Mouse (Mus musculus) urinary bladder, postnatal 4 days (tissue): Measurements from ENCODE around the gene Agap2.

Experiments used
- DNase-seq, 2 experiments: peaks; one replicate each; pipeline ENCODE4 v3.0.0; 2021 to 2022; ENCODE audit warnings: low spot score in 2 of 2

The Agap2 gene

DNA sequence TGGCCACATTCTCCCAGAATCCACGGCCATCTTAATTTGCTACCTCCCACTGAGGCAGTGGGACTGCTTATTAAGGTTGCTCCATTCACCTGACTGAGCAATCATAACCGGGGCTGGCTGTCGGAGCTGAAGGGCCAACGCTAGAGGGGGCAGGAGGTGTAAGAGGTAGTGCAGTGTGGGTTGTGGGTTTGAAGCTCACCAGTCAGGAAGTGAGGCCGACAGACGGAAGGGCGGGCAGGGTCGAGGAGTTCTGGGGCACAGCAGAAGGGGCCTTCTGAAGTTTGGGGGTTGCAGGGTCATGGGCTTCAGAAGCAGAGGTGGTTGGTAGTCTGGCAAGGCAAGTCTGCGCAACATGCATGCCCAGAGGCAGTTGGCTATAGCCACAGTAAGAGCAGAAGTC is at the start of gene Agap2:
Agap2 (plus strand) TSS at position 205 of the 400 bp plus-strand sequence.
- no peak for DNase-seq

DNA sequence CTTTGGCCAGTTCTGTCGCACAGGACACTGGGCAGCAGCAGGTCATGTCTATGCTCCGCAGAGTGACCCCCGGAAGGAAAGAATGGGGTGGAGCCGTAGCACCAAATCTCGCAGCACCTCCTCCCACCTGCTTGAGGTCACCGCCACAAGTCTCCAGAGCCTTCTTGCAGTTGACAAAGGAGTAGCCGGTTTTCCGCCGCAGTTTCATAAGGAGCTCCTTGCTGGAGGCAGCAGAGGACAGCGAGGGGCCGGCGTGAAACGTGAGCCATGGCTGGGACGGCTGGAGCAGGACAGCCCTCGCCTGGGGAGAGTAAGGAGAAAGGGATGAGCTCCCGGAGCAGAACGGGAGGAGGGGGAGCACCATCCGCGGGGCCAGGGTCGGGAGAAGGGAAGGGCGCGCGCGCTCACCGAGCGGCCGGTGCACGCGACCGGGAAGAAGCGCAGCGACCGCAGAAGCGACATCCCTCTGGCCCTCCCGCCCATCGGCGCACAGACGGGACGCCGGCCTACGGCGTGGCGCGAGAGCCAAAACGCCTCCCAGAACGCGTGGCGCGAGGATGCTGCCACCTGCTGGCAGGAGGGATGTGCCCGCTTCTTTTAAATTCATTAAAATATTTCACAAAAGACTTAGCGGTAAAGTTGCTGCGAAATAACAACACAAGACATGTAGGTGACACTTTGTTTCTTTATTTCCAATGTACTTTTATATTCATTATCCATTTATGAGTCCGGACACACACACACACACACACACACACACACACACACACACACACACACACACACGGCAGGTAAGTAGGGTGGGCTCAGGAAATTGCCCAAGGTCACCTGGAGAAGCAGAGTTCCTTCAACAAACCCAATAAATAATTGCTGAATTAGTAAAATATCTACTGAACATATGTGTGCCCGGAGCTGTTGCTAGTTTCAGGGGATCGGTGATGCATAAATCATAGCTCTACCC is 44.5 kb upstream of the Agap2 start, which contains the start of gene Tsfm:
Tsfm (minus strand) TSS at position 505 of the 961 bp plus-strand sequence.
- DNase-seq = peak; percentile 86 to 93

DNA sequence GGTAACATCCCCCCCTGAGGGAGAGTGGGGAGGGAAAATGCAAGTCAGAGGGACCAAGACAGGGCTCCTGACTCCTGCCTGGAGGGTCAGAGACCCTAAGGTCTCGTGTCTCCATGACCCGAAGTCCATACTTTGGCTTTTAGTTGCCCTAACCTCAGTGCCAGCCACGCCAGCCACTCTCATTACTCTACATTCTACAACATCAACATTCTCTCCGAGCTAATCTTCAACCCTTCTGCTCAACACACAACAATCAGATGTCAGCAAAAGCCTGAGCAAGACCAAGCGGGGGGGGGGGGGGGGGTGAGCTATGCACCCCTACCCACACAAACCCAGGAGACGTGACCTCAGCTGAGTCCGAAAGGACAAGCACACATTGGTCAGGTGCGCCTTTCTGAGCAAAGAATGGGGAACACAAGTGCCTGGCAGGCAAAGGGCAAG is 41.8 kb upstream of the Agap2 start:
- DNase-seq = no peak

DNA sequence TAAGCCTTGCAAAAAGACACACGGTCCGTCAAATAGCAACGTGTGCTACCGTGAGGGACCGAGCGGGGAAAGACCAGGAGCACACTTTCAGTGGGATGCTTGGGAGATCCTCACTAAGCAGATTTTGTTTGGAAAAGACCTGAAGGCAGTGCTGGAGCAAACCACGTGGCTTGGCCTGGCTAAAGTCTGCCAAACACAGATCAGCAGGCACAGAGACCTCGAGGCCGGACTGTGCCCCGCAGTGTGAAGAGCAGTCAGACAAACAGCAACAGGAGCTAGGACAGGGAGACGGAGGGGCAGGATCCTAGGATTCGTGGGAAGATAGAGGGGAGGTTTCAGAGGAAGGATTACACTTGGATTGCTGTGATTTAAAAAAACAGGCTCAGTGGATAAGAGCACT is 38.8 kb upstream of the Agap2 start:
- DNase-seq = no peak

DNA sequence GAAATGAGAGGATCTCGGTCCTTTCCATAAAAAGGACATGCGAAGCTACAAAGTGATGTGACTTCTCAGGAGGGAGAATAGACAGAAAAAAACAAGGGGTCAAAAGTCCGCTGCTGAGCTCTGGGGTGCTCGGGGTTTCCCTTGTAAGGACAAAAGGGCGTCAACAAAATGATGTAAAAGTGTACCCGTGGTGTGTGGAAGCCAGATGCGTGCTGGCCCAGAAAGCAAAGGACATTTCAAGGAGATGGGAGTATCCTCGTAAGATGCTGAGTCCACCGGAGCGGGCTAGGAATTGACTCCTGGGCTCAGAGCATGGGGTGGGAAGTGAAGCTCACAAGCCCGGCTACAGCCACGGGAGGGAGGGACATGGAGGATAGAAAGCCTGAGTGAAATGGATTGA is 37.4 kb upstream of the Agap2 start:
- DNase-seq = no peak

DNA sequence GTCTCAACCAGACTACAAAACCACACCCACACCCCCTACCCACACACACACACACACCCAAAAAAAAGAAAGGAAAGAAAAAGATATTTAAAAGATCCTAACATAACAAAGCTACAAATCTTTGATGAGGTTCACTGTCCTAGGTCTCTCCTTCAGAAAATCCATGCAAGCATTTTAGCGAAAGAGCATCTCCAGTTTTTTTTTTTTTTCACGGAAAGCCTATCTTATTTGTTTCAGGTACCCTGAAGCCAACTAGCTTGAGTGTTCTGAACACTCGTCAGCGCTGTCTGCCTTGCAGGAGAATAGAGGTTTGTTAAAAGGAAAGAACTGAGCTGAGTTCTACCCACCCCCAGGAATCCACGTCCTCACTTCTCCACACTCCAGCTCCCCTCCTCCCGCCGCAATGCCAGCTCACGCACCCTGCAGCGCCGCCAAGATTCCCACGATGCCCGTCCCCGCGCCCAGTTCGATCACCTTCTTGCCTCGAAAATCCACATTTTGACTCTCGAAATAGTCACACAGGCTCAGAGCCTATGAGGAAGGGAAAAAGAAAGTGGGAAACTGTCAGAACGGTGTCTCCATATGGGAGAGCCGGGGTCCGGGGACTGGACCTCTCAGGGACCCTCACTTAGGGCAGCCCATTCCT is 34.4 kb upstream of the Agap2 start:
- no peak for DNase-seq

DNA sequence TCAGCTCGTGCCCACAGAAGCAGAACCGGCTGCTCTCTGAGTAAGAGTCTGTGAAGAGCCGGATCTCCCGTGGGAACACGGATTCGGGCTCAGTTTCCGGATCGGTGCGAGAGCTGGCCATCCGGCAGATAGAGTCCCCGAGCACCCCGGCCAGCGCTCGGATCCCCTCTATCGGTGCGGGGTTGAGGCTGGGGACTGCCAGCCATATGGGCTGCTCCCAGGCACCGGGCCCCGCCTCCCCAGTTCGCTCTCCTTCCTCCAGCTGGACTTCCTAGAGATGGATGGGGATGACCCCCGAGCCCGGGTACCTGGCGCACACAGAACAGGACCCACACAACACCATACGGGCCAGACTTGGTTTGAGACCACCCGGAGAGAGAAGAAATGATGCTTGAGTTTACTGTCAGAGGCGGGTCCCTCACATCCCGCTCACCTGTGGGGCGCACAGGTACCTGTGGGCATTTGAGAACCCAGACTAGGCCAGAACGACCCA is 33.8 kb upstream of the Agap2 start, which contains the start of the genes Mettl1 and Eef1akmt3:
Mettl1 (plus strand) TSS at position 141 of the 493 bp plus-strand sequence.
Eef1akmt3 (minus strand) TSS at position 240 of the 493 bp plus-strand sequence.
- DNase-seq = peak in 1 of 2 experiments; percentile 38

DNA sequence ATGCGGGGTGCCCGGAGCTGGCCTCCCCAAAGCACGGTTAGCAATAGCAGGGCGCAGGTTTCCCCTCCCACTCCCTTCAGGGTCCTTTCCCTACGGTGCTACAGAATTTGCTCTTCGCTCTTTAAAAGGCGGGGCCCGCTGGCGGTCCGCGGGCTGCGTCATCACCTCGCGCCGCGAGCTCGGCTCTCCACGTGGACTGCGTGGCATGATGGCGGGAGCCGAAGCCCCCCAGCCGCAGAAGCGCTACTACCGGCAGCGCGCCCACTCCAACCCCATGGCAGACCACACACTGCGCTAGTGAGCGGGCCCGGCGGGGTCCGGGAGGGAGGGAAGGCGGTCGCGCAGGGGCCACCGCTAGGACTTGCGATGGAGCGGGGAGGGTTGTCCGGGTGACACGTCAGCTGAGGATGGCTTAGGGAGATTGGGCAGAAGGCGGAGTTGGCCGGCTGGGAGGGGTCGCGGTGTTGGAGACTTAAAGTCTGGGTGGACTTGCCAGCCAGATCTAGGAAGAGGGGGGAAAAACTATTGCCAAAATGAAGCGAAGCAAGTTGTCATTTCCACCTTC is 33.2 kb upstream of the Agap2 start:
- peak; percentile 85 to 87 for DNase-seq

DNA sequence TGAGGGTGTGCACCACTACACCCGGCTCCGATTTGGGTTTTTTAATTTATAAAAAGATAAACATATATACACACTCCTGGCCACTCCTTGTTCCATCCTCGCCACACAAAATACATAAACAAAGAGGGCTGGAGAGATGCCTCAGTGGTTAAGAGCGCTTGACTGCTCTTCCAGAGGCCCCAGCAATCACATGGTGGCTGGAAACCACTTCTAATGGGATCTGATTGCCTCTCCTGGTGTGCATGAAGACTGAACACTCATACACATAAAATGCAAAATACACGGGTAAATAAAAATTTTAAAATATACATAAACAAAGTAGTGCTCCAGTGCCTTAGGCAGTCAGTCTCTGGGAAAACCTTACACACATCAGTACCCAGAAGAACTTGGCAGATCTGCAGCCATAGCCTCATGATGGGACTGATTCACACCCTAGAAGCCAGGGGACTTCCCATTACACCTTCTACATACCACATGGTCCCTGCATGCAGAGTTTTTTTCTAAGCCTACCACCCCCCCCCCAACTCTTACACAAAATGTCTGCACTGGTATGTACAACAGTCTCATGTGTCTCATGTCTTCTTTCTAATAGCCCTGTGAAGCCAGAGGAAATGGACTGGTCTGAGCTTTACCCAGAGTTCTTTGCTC is 32.5 kb upstream of the Agap2 start:
- no peak for DNase-seq

DNA sequence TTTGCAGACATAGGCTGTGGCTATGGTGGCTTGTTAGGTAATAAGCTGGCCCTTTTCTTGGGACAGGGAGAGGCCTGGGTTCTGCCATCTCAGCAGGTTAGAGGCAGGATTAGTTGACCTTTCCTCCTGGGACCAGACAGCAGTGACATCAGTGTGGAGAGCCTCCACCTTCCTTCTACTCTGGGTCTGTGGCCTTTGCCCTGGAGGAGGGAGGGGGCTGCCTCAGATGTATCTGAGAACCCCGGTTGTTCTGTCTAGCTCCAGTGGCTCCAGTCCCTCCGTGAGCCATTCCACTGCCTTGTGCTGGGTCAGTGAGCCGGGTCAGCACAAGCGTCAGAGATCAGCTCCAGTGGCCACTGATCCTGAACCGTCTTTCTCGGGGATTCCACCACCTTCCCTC is 31.9 kb upstream of the Agap2 start:
- no peak for DNase-seq

DNA sequence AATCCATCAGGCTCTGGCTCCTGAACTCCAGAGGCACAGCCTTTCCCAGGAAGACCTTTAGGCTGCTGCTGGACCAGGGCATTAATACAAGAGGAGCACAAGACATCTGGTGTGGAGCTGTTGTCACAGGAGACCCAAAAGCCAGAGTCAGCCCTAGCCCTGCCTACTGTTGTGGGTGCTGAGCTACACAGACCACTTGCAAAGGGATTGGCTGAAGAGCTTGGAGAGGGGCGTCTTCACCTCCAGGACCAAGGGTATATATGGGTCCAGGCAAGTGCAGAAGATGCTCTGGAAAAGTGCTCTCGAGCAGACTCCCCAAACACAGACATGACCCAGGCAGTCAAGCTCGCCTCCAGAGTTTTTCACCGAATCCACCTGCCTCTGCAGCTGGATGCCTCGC is 27.1 kb upstream of the Agap2 start, which contains the start of gene Cyp27b1:
Cyp27b1 (plus strand) TSS at position 297 of the 400 bp plus-strand sequence.
- DNase-seq = no peak

DNA sequence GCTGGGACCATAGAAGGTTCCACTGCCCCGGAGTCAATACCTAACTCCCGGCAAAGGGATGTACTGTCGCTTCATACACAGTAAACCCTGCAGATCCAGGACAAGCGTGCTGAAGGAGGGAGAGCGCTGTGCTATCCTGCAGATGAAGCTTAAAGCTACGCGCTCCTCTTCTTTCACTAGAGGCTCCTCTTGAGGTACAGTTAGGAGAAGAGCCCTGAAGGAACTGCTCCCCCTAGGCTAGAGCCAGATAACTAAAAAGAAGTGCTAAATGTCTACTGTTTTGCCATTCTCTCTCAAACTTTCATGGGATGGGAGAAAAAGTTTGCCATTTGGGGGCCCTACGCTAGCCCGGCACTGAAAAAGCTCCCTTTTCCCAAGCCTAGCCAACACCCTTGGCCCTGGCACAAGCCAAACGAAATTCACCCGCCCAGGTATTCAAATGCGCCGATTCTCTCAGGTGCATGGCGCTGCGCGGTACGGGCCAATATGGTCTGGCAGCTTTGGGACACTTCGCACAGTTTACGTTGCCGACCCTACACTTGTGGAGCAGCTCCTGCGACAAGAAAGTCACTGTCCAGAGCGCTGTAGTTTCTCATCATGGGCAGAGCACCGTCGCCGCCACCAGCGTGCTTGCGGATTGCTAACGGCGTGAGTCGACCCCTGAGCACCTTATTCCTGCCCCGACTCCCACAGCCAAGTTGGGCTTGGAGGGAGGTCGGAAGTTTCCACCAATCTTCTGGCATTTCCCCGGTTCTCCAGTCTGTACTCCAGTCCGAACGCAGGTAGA is 26.3 kb upstream of the Agap2 start:
- no peak for DNase-seq

DNA sequence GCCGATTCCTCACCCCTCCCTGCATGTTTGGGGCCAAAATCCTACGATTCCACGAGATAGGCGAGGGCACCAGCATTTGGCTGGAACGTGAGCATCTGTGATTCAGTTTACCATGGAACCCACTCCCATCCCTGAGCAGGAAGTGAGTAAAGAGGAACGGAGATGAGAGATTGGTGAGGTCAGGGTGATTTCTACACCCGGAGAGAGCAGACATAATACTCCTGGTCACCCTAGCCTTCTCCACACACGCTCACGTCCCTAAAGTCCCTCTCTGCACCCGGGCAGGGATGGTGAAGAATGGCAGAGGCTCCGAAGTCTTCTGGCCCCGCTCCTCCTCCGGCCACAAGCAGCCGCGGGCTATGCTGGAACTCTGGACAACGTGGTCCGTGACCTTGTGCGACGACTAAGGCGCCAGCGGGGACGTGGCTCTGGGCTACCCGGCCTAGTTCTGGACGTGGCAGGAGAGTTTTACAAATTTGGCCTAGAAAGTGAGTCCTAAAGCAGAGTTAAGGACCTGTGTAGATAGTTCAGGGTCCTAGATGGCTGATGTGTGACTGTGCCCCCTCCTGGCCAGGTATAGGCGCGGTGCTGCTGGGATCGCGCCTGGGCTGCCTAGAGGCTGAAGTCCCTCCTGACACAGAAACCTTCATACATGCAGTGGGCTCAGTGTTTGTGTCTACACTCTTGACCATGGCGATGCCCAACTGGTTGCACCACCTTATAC is 25.5 kb upstream of the Agap2 start:
- DNase-seq = no peak

DNA sequence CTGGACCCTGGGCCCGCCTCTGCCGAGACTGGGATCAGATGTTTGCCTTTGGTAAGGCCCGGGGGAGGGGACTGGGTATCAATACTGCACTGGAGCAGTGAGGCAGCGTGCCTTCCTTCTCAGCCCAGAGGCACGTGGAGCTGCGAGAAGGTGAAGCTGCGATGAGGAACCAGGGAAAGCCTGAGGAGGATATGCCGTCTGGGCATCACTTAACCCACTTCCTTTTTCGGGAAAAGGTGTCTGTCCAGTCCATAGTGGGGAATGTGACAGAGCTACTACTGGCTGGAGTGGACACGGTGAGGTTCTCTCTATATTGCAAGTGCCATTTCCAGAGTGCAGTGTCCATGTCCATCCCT is 25.0 kb upstream of the Agap2 start:
- DNase-seq = no peak

DNA sequence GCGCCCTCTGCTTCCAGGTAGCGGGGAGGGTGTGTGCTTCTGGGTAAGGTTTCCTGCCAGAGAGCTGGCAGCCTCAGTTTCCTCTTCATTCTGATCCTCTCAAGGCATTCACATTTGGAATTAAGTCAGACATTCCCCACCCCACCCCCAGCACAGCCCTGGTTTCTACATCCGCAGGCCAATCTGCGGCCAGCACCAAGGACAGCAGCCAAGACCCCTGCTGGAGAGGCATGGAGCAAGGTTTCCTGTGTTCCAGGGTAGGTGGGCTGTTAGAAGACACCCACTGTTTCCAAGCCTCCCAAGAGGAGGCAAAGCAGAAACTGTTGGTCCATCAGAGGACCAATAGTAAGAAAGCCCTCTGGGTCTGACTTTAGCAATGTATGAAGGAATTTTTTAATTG is 20.4 kb upstream of the Agap2 start:
- DNase-seq = no peak

DNA sequence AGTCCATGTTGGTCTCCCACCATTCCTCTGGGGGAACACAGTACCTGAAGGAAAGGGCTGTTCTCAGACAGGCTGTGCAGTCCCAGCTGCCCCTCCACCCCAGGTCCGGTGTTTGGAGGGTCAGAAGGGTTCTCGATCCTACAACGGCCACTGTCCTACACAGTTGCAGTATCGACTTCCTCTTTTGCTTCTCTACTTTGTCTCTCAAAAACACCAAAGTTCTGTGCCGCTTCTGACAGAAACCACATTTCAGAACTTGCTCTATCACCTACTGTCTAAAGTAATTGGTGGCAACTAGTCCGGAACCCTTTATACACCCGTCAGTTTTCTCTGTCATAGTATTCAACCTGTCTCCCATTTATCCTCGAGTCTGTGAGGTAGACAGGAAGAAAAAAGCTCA is 19.7 kb upstream of the Agap2 start:
- DNase-seq = no peak

DNA sequence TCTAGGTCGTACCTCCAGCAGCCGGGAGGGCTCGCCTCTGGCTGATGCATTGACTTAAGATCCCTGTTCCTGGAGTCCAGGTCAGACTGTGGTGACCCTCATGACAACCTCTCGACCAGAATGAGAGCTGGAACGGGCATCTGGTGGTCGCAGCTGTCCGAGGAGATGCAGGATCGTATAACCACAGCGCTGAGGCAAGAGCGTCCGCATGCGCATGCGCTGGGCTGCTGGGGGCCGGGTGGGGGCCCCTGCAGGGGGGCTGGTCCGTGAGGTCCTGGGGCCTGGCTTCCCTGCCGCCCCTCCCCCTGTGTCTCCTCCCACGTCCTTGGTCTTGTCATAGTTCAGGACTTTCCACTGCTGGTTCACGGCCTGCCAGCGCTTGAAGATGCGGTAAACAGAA is 18.6 kb upstream of the Agap2 start:
- DNase-seq = no peak

DNA sequence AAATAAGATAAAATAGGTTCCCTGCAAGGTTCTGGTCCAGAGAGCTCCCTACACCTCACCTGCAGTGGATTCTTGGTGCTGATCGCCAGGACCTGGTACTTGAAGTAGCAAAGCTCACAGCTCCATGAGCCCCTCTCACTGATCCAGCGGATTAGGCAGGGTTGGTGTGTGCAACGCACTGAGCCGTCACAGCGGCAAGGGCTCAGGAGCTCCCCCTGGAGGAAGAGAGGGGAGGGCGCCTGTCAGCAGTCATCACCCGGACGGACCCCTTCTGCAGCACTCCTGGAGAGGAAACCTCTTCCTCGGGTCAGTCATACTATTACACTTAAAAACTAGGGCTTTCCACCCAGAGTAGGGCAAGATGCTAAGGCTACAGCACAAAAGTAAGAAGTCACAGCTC is 16.9 kb upstream of the Agap2 start:
- DNase-seq = peak in 1 of 2 experiments; percentile 77

DNA sequence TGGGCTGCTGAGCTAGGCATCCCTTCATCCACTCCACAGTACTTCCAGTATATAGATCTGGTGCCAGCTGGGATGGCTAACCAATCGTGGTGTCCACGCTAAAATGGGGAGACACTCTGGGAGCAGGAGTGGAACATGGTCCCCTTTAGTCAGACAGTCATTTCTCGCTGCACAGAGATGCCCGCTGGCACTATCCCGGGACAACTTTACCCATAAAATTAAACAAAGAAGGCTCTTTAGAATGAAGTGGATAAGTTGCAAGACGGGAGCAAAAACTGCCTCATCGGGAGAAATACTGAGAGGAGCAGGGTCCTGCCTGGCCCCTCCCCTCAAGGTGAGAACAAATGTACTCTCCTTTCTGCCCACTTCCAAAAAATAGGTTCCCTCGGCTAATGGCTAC is 16.4 kb upstream of the Agap2 start:
- DNase-seq = no peak
